Mouse (Mus musculus) megakaryocyte, embryonic 14.5 days (primary cell): Measurements from ENCODE around the gene Eprs. TPM values are rescaled to one million over a fixed set of nuclear protein-coding genes. Genes with fewer than 3 reads are reported as not detected.

Source experiments
- H3K27me3 ChIP-seq: replicated peaks from 2 replicates; pipeline ENCODE3; 2012; ENCODE audit warnings: inconsistent platforms
- H3K36me3 ChIP-seq: replicated peaks from 2 replicates; pipeline ENCODE3; 2012; ENCODE audit warnings: low read length, inconsistent platforms, mixed read lengths
- H3K4me1 ChIP-seq: 2 replicates; pipeline ENCODE4 v1.6.1; 2012; ENCODE audit warnings: inconsistent platforms
- H3K4me3 ChIP-seq: replicated peaks from 2 replicates; pipeline ENCODE3; 2012; ENCODE audit warnings: moderate library complexity, mild to moderate bottlenecking, inconsistent platforms
- H3K9me3 ChIP-seq: 2 replicates; pipeline ENCODE4 v1.6.1; 2012; ENCODE audit warnings: inconsistent platforms
- FLI1 ChIP-seq: IDR thresholded peaks from 2 replicates; pipeline ENCODE4 v1.6.1; 2012; ENCODE audit warnings: low read length, inconsistent platforms, mixed read lengths
- GATA1 ChIP-seq: IDR thresholded peaks from 3 replicates; pipeline ENCODE4 v1.6.1; 2012; ENCODE audit warnings: mixed read lengths, low read length, inconsistent platforms, borderline replicate concordance
- polyA plus RNA-seq: library from polyadenylated mRNA; stranded (reverse); fragments of >175 nt; gene quantifications from 2 replicates; pipeline ENCODE4 v1.2.3, GENCODE M21; 2012; ENCODE audit warnings: low replicate concordance; ENCODE audit not compliant: insufficient read depth

Gene Eprs
- polyA plus RNA-seq, 1 experiment: 5.8 TPM

DNA sequence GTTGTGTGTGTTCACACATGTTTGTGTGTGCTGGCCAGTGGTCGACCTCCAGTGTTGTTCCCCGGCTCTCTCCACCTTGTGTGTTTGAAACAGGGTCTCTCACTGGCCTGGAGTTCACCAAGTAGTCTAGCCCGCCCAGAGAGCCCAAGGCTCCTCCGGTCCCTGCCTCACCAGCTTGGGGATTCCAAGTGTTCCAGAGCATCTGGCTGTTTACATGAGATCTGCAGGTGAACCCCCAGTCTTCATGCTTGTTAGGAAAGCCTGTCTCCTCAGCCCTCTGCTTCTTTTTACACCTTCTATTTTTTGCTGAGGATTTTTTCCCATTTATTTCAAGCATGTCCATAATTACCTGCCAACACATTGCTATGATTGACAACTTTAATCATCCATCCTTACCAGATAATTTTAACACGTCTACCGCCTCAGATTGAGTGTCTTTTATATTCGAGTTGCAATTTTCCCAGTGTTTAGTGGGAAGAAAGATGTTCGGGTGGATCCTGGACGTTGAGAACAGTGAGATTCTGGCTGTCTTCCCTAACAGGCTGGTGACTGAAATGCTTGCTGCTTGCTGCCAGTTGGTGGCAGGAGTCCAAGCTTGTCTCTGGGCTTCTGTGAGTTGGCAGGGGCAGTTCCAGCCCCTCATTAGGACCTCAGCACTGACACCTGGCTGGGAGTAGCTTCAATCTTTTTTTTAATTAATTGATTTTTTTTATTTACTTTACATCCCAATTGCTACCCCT lies 76.2 kb downstream of the Eprs start:
- TF ChIP-seq GATA1: no peak
- TF ChIP-seq FLI1: no peak
- Histone ChIP-seq H3K4me1 (no peaks in the 10 kb centered on the region), H3K27me3 (peaks cover 21% of the 10 kb centered on the region), H3K9me3 (no peaks in the 10 kb centered on the region), H3K4me3 (no peak overlapping the region), H3K36me3 (no peaks in the 10 kb centered on the region)

GRCm38 (mm10) chr1:185441703-185442472 lies 79.0 kb downstream of the Eprs start:
- TF ChIP-seq GATA1: no peak
- TF ChIP-seq FLI1: no peak
- no peaks in the 10 kb centered on the region for H3K9me3 ChIP-seq
- H3K4me1 ChIP-seq: no peaks in the 10 kb centered on the region
- H3K4me3 ChIP-seq: no peak overlapping the region
- no peaks in the 10 kb centered on the region for H3K36me3 ChIP-seq
- H3K27me3 ChIP-seq: peaks cover 13% of the 10 kb centered on the region

DNA sequence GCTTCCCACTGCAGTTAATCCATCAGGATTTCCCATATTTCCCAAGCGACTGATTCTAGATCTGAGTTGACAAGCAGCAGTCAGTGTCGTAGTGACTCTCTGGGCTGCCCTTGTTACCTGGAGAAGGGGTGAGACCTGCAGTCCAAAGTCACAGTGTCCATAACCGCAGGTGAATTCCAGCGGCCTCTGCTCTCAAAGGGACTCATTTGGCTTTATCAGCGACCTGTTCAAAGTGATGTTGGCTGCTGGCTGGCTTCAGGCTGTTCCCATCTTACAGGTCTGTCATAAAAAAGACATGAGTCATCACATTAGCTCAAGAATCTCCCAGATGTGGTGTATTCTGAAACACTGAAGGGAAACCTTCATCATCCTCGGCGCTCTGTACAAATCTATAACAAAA lies 86.1 kb downstream of the Eprs start:
- peaks cover 31% of the 10 kb centered on the region for H3K27me3 ChIP-seq
- TF ChIP-seq FLI1 (no peak), GATA1 (no peak)
- no peaks in the 10 kb centered on the region for H3K9me3 ChIP-seq
- no peaks in the 10 kb centered on the region for H3K36me3 ChIP-seq
- no peaks in the 10 kb centered on the region for H3K4me1 ChIP-seq
- H3K4me3 ChIP-seq: no peak overlapping the region

GRCm38 (mm10) chr1:185449727-185450126 lies 86.9 kb downstream of the Eprs start:
- Histone ChIP-seq H3K36me3 (no peaks in the 10 kb centered on the region), H3K4me3 (no peak overlapping the region), H3K4me1 (peaks cover 5% of the 10 kb centered on the region), H3K27me3 (peaks cover 36% of the 10 kb centered on the region), H3K9me3 (no peaks in the 10 kb centered on the region)
- no peak for TF ChIP-seq GATA1

DNA sequence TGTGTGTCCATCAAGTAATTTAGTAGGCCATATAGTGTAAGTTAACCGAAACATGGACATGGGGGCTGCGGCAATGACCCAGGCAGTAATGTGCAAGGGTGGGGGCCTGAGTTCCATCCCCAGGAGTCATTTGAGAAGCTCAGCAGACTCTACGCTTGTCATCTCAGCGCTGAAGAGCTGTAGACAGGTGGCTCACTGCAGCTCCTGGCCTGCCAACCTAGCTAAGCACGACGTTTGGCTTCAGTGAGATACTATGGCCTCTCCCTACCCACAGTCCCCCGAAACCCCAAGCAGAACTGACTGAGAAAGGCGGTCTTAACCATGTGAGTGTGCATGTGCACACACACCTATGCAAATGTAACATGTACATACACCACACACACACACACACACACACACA lies 88.2 kb downstream of the Eprs start:
- Histone ChIP-seq H3K36me3 (no peaks in the 10 kb centered on the region), H3K4me1 (peaks cover 15% of the 10 kb centered on the region), H3K9me3 (peaks cover 4% of the 10 kb centered on the region; the same call in 1 of the 2 replicates), H3K27me3 (peaks cover 49% of the 10 kb centered on the region), H3K4me3 (no peak overlapping the region)
- no peak for TF ChIP-seq GATA1

DNA sequence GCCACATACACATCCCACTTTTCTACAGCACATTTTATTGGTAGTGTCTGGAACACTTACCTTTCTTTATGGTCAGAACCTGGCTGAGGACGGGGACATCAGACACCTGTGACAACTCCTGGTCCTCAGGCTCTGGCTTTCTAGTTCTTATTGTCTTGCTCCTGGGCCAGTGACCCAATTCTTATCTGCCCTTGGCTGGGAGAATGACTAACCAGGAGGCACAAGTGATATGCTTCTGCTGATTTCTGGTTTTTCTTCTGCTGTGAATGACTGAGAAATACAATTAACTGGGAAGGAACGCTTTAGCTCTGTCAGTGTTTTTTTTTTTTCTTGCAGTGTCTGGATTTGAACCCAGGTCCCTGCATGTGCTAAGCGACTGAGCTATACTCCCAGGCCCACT lies 88.7 kb downstream of the Eprs start:
- Histone ChIP-seq H3K4me1 (peaks cover 15% of the 10 kb centered on the region), H3K4me3 (no peak overlapping the region), H3K27me3 (peaks cover 53% of the 10 kb centered on the region), H3K36me3 (no peaks in the 10 kb centered on the region), H3K9me3 (peaks cover 7% of the 10 kb centered on the region; the same call in 1 of the 2 replicates)
- TF ChIP-seq FLI1: no peak
- TF ChIP-seq GATA1: no peak

DNA sequence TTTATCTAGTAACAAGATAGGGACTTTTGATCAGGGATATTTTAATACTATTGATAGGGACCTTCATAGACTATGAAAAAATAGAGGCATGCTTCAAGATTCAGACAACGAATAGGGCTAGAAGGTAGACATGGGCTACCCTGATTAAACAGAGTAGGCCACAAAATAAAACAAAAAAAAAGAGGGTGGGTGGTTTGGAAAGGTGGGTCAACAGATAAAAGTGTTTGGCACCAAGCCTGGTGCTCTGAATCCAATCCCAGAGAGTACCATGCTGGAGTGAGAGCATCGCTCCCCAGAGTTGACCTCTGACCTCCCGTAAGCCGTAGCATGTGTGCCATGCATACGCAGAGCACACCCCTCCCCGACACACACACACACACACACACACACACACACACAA lies 89.6 kb downstream of the Eprs start:
- Histone ChIP-seq H3K4me1 (peaks cover 15% of the 10 kb centered on the region), H3K27me3 (peaks cover 60% of the 10 kb centered on the region), H3K4me3 (no peak overlapping the region), H3K9me3 (peaks cover 7% of the 10 kb centered on the region; the same call in 1 of the 2 replicates), H3K36me3 (no peaks in the 10 kb centered on the region)
- TF ChIP-seq FLI1: no peak

- TF ChIP-seq GATA1 (no peak), FLI1 (no peak)
- peaks cover 7% of the 10 kb centered on the region; the same call in 1 of the 2 replicates for H3K9me3 ChIP-seq
- H3K36me3 ChIP-seq: no peaks in the 10 kb centered on the region
- peaks cover 55% of the 10 kb centered on the region for H3K27me3 ChIP-seq
- peak overlapping the region; percentile 90 for H3K4me3 ChIP-seq
- H3K4me1 ChIP-seq: peaks cover 15% of the 10 kb centered on the region
Observed at GRCm38 (mm10) chr1:185454144-185454543, 91.3 kb downstream of the Eprs start.

DNA sequence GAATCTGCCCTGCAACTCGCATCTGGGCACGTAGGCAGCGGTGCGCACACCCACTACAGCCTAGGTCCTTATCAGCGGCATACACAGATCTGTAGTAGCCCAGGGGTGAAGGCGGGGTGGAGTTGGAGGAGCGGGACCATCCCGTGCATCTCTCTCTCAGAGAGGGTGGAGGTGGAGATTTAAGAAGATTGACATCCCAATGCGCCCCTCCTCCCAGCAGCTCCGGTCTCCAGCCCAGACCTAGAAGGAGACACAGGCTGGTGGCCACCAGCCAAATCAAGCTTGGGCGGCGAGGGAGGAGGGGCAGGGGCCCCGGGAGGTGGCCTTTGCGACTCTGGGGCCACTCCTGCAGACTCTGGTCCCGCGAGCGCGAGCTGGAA lies 91.7 kb downstream of the Eprs start, which contains the start of gene Slc30a10:
Slc30a10 (plus strand) TSS at position 274 of the 380 bp plus-strand sequence.
- H3K9me3 ChIP-seq: peaks cover 7% of the 10 kb centered on the region; the same call in 1 of the 2 replicates
- no peaks in the 10 kb centered on the region for H3K36me3 ChIP-seq
- H3K4me1 ChIP-seq: peaks cover 15% of the 10 kb centered on the region
- no peak for TF ChIP-seq FLI1
- no peak for TF ChIP-seq GATA1
- peak within 1 kb of the TSS; percentile 90 for H3K4me3 ChIP-seq
- H3K27me3 ChIP-seq: peaks cover 56% of the 10 kb centered on the region

DNA sequence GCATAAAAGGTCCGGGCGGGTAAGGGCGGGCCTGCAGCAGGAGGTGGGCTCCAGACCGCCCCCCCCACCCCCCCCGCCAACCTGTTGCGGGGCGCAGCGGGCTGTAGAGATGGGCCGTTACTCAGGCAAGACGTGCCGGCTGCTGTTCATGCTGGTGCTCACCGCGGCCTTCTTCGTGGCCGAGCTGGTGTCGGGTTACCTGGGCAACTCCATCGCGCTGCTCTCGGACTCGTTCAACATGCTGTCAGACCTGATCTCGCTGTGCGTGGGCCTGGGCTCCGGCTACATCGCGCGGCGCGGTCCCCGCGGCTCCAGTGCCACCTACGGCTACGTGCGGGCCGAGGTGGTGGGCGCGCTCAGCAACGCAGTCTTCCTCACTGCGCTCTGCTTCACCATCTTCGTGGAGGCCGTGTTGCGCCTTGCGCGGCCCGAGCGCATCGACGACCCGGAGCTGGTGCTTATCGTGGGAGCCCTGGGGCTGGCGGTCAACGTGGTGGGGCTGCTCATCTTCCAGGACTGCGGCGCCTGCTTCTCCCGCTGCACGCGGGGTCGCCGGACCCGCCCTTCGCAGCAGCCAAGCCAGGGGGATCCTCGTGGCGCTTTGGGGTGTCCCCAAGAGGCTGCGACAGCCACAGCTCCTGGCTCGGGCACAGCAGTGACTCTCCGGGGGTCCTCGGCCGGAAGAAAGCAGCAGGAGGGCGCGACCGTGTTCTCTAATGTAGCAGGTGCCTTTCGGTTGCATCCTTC lies 92.3 kb downstream of the Eprs start:
- Histone ChIP-seq H3K4me3 (peak overlapping the region; percentile 90), H3K9me3 (peaks cover 7% of the 10 kb centered on the region; the same call in 1 of the 2 replicates), H3K36me3 (no peaks in the 10 kb centered on the region), H3K4me1 (peaks cover 15% of the 10 kb centered on the region), H3K27me3 (peaks cover 61% of the 10 kb centered on the region)
- TF ChIP-seq FLI1 (no peak), GATA1 (no peak)
